Mouse (Mus musculus): Measurements from ENCODE around the gene Gm13178. TPM values are rescaled to one million over a fixed set of nuclear protein-coding genes. Genes with fewer than 3 reads are reported as not detected.

Gene Gm13178
- total and polyA plus RNA-seq, 3 experiments, result not detected

Other genes with a start within 250 kb of the Gm13178 start
- not detected in 2 replicates for gene 9430007A20Rik, start 201.6 kb downstream of the Gm13178 start, total RNA-seq (2012; rRNA removed)
- not detected for gene 9430007A20Rik, start 201.6 kb downstream of the Gm13178 start, polyA plus RNA-seq (2012; ENCODE audit: insufficient read depth in 1 of 2, insufficient read length in 2 of 2, low read depth in 1 of 2, low replicate concordance in 2 of 2, missing spikeins in 1 of 2)
- gene Gm13124, start 156.3 kb downstream of the Gm13178 start, total RNA-seq (2012; rRNA removed), result not detected in 2 replicates
- gene Gm13124, start 156.3 kb downstream of the Gm13178 start, polyA plus RNA-seq (2012; ENCODE audit: insufficient read depth in 1 of 2, insufficient read length in 2 of 2, low read depth in 1 of 2, low replicate concordance in 2 of 2, missing spikeins in 1 of 2), result not detected
- not detected in 2 replicates for gene Aadacl4, start 107.7 kb downstream of the Gm13178 start, total RNA-seq (2012; rRNA removed)
- gene Aadacl4, start 107.7 kb downstream of the Gm13178 start, polyA plus RNA-seq (2012; ENCODE audit: insufficient read depth in 1 of 2, insufficient read length in 2 of 2, low read depth in 1 of 2, low replicate concordance in 2 of 2, missing spikeins in 1 of 2), result not detected
- not detected in 2 replicates for gene Gm436, start 35.0 kb downstream of the Gm13178 start, total RNA-seq (2012; rRNA removed)
- not detected for gene Gm436, start 35.0 kb downstream of the Gm13178 start, polyA plus RNA-seq (2012; ENCODE audit: insufficient read depth in 1 of 2, insufficient read length in 2 of 2, low read depth in 1 of 2, low replicate concordance in 2 of 2, missing spikeins in 1 of 2)
- gene Gm438, start 65.2 kb upstream of the Gm13178 start, total RNA-seq (2012; rRNA removed), result not detected in 2 replicates
- not detected for gene Gm438, start 65.2 kb upstream of the Gm13178 start, polyA plus RNA-seq (2012; ENCODE audit: insufficient read depth in 1 of 2, insufficient read length in 2 of 2, low read depth in 1 of 2, low replicate concordance in 2 of 2, missing spikeins in 1 of 2)
- gene Dhrs3, start 171.4 kb upstream of the Gm13178 start, total RNA-seq (2012; rRNA removed), result 0.89 and 2.1 TPM in 2 replicates
- 1 to 10 TPM in 1 of 2 experiments, not detected in 1; 2.2 TPM for gene Dhrs3, start 171.4 kb upstream of the Gm13178 start, polyA plus RNA-seq (2012; ENCODE audit: insufficient read depth in 1 of 2, insufficient read length in 2 of 2, low read depth in 1 of 2, low replicate concordance in 2 of 2, missing spikeins in 1 of 2)

Data from MEL (cell line).